Mouse (Mus musculus) stomach, postnatal 0 days (tissue): ENCODE measurements around the gene Gm12117.

ENCODE experiments used
- CTCF ChIP-seq: IDR thresholded peaks from 2 replicates; pipeline ENCODE4 v1.5.1; 2016; ENCODE audit warnings: antibody characterized with exemption, low read depth, mild to moderate bottlenecking, moderate library complexity
- EP300 ChIP-seq: optimal IDR thresholded peaks from 2 replicates; pipeline ENCODE3; 2016; ENCODE audit warnings: antibody characterized with exemption

DNA sequence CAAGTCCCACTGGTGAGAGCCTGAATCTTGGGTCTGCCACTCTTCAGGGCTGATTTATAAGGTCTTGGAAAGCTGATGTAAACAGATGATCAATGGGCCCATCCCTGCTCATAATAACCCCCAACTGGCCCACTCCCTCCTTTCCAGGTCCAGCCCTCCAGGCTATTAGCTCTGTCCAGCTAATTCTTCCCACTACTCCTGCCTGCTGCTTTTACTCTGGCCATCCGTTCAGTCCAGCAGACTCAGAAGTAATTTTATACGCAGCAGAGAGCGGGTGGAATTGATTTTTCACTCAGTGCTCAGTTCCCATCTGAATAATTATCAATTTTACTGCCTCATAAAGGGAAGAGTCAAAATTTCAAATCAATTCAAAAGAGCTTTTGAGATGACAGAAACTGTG is 36.2 kb downstream of the Gm12117 start:
- TF ChIP-seq EP300: no peak
- no peak for TF ChIP-seq CTCF
